Mouse (Mus musculus) kidney, adult 2 months (tissue): ENCODE data around the gene Cubn.

Source experiments
- CTCF ChIP-seq: fragments of 200-500 bp; conservative IDR thresholded peaks from 2 replicates; pipeline ENCODE4 v1.5.1; 2011; ENCODE audit warnings: low read depth, mild to moderate bottlenecking, control low read depth, low read length, moderate library complexity, mixed read lengths; ENCODE audit not compliant: insufficient read depth, insufficient read length
- POLR2A ChIP-seq: fragments of 200-500 bp; IDR thresholded peaks from one replicate; pipeline ENCODE4 v1.6.1; 2011; ENCODE audit warnings: low read depth, low read length, control low read depth

DNA sequence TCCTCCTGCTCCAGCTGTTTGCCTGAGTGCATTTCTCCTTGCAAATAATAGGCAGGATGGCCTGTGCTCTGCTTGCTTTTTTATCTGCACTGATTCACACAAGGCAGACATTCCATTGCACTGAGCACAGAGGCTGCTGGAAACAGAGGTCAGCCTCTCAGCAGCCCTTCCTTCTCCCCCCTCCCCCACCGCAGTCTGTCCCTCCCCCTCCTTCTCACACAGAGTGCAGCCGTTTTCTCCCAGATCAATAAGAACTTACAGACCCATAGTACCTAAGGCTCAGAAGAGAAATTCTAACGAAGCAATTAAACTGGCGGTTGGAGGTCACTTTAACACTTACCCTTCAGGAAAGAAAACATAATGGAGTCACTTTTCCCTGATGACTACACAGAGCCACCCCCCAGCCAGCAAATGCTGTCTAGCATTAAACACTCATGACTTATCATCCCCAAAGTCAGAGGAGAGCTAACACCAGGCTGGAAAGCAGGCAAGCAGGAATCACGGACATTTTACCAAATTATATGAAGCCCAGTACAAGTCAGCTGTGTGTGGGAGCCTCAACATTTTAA, 119.3 kb downstream of the Cubn start:
- TF ChIP-seq CTCF: no peak
- no peak for TF ChIP-seq POLR2A
